Mouse (Mus musculus): Measurements from ENCODE around the gene Nt5dc2. TPM values are rescaled to one million over a fixed set of nuclear protein-coding genes. Genes with fewer than 3 reads are reported as not detected.

Gene Nt5dc2
- polyA plus RNA-seq, 1 experiment from 2014 or later, result 228 TPM

Other genes with a start within 250 kb of the Nt5dc2 start
- gene Itih4, start 244.6 kb upstream of the Nt5dc2 start, polyA plus RNA-seq (2015; fragmentation: Nextera tagmentation; extraction: Ambion mirVana), result 0.08 and 0.18 TPM in 2 replicates
- 1.6 and 1.7 TPM in 2 replicates for gene Itih3, start 207.3 kb upstream of the Nt5dc2 start, polyA plus RNA-seq (2015; fragmentation: Nextera tagmentation; extraction: Ambion mirVana)
- gene Itih1, start 187.8 kb upstream of the Nt5dc2 start, polyA plus RNA-seq (2015; fragmentation: Nextera tagmentation; extraction: Ambion mirVana), result not detected in 2 replicates
- 15.8 and 16.6 TPM in 2 replicates for gene Nek4, start 179.7 kb upstream of the Nt5dc2 start, polyA plus RNA-seq (2015; fragmentation: Nextera tagmentation; extraction: Ambion mirVana)
- gene Glt8d1, start 129.7 kb upstream of the Nt5dc2 start, polyA plus RNA-seq (2015; fragmentation: Nextera tagmentation; extraction: Ambion mirVana), result 54.4 and 55.9 TPM in 2 replicates
- 363 and 381 TPM in 2 replicates for gene Spcs1, start 129.4 kb upstream of the Nt5dc2 start, polyA plus RNA-seq (2015; fragmentation: Nextera tagmentation; extraction: Ambion mirVana)
- gene Pbrm1, start 111.9 kb upstream of the Nt5dc2 start, polyA plus RNA-seq (2015; fragmentation: Nextera tagmentation; extraction: Ambion mirVana), result 102 and 106 TPM in 2 replicates
- gene Gnl3, start 111.9 kb upstream of the Nt5dc2 start, polyA plus RNA-seq (2015; fragmentation: Nextera tagmentation; extraction: Ambion mirVana), result 53.6 and 72.9 TPM in 2 replicates
- 71.6 and 73.4 TPM in 2 replicates for gene Smim4, start 2.1 kb upstream of the Nt5dc2 start, polyA plus RNA-seq (2015; fragmentation: Nextera tagmentation; extraction: Ambion mirVana)
- gene Stab1, start 37.6 kb downstream of the Nt5dc2 start, polyA plus RNA-seq (2015; fragmentation: Nextera tagmentation; extraction: Ambion mirVana), result 16.9 and 18.1 TPM in 2 replicates
- gene Tnnc1, start 77.3 kb downstream of the Nt5dc2 start, polyA plus RNA-seq (2015; fragmentation: Nextera tagmentation; extraction: Ambion mirVana), result 24.5 and 36.3 TPM in 2 replicates
- gene Nisch, start 85.9 kb downstream of the Nt5dc2 start, polyA plus RNA-seq (2015; fragmentation: Nextera tagmentation; extraction: Ambion mirVana), result 309 and 327 TPM in 2 replicates
- 0.47 and 0.69 TPM in 2 replicates for gene Sema3g, start 86.8 kb downstream of the Nt5dc2 start, polyA plus RNA-seq (2015; fragmentation: Nextera tagmentation; extraction: Ambion mirVana)
- 10.4 and 10.9 TPM in 2 replicates for gene Phf7, start 120.3 kb downstream of the Nt5dc2 start, polyA plus RNA-seq (2015; fragmentation: Nextera tagmentation; extraction: Ambion mirVana)
- gene Bap1, start 120.4 kb downstream of the Nt5dc2 start, polyA plus RNA-seq (2015; fragmentation: Nextera tagmentation; extraction: Ambion mirVana), result 93.3 and 96.1 TPM in 2 replicates
- 3.0 and 3.3 TPM in 2 replicates for gene Dnah1, start 192.8 kb downstream of the Nt5dc2 start, polyA plus RNA-seq (2015; fragmentation: Nextera tagmentation; extraction: Ambion mirVana)
- gene Capn7, start 205.6 kb downstream of the Nt5dc2 start, polyA plus RNA-seq (2015; fragmentation: Nextera tagmentation; extraction: Ambion mirVana), result 74.4 and 77.2 TPM in 2 replicates